Mouse (Mus musculus) spleen, adult 2 months (tissue): ENCODE results near the gene Epb41l4b.

Experiments used
- CTCF ChIP-seq: fragments of 200-500 bp; IDR thresholded peaks from 2 replicates; pipeline ENCODE4 v1.5.1; 2011; ENCODE audit warnings: mild to moderate bottlenecking, inconsistent platforms; ENCODE audit not compliant: insufficient read depth, insufficient read length, insufficient replicate concordance; ENCODE audit errors: extremely low read depth
- POLR2A ChIP-seq: fragments of 200-500 bp; IDR thresholded peaks from 2 replicates; pipeline ENCODE4 v1.6.1; 2011; ENCODE audit warnings: low read depth, low read length, inconsistent platforms

DNA sequence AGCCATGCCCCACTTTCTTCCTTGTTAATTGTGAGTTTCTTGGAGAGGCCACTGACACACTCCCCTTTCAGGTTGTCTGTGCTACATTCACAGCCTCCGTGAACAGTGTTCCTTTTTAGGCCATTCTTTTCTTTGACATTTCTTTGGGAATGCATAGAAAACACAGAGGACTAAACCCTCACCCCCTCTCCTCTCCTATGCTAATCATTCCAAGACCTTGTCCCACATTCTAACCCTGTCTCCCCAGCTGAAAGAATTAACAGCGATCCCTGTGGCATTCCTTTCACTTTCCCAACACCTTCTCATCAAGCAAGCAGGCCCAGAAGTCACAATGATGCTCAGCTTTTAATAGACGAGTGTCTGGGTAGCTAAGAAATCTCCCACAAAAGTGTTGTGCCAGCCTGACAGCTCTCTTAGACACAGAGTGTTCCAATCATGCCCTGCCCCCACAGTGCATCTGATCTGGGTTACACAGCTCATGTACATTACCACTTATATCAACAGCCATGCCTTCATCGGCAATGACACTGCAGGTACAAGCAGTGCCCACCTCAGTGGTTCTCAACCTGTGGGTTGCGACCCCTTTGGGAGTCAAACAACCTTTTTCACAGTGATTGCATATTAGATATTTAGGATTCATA, 93.8 kb downstream of the Epb41l4b start:
- no peak for TF ChIP-seq CTCF
- TF ChIP-seq POLR2A = no peak
